Mouse (Mus musculus) intestine, embryonic 15.5 days (tissue): ENCODE measurements around the gene Sec61b. TPM values are rescaled to one million over a fixed set of nuclear protein-coding genes. Genes with fewer than 3 reads are reported as not detected.

Experiments used
- ATAC-seq: fragments of 200-750 bp; cut with Nextera tagmentation; 2 replicates; pipeline ENCODE4 v1.8.0; 2017; ENCODE audit warnings: moderate TSS enrichment, moderate library complexity
- H3K27ac ChIP-seq: fragments of 300-500 bp; sonication (generic); 2 replicates; pipeline ENCODE4 v1.5.1; 2015; ENCODE audit warnings: mild to moderate bottlenecking, inconsistent platforms
- H3K27me3 ChIP-seq: fragments of 300-500 bp; sonication (generic); replicated peaks from 2 replicates; pipeline ENCODE4 v1.6.1; 2015; ENCODE audit warnings: inconsistent platforms
- H3K36me3 ChIP-seq: fragments of 300-500 bp; sonication (generic); 2 replicates; pipeline ENCODE4 v1.6.1; 2015; ENCODE audit warnings: inconsistent platforms
- H3K4me1 ChIP-seq: fragments of 300-500 bp; sonication (generic); replicated peaks from 2 replicates; pipeline ENCODE4 v1.6.1; 2015; ENCODE audit warnings: inconsistent platforms
- H3K4me2 ChIP-seq: fragments of 300-500 bp; sonication (generic); replicated peaks from 2 replicates; pipeline ENCODE4 v1.6.1; 2015; ENCODE audit warnings: mild to moderate bottlenecking, inconsistent platforms
- H3K4me3 ChIP-seq: fragments of 300-500 bp; sonication (generic); replicated peaks from 2 replicates; pipeline ENCODE4 v1.5.1; 2015; ENCODE audit warnings: inconsistent platforms
- H3K9ac ChIP-seq: fragments of 300-500 bp; sonication (generic); 2 replicates; pipeline ENCODE4 v1.6.1; 2015; ENCODE audit warnings: inconsistent platforms
- H3K9me3 ChIP-seq: fragments of 300-500 bp; sonication (generic); 2 replicates; pipeline ENCODE4 v1.6.1; 2016; ENCODE audit warnings: inconsistent platforms
- WGBS: fragments of 180-500 bp; shearing (Covaris S2); methylation state at CpG from one replicate; pipeline ENCODE4 v1.1.7; 2015; 5-methylcytosine and 5-hydroxymethylcytosine counted together
- polyA plus RNA-seq: library from polyadenylated mRNA; unstranded; fragments of >200 nt; fragmentation: Nextera tagmentation; extraction: Ambion mirVana; gene quantifications from 2 replicates; pipeline ENCODE4 v1.2.1, GENCODE M21; 2015

The Sec61b gene
- polyA plus RNA-seq, 1 experiment from 2014 or later, result 430 TPM

- Histone ChIP-seq H3K27me3 (no peaks in the 10 kb centered on the region), H3K27ac (no peak overlapping the region), H3K4me1 (0 out of 2 replicates have a peak, but pooled peaks cover 10% of the 10 kb centered on the region), H3K9ac (no peak overlapping the region), H3K9me3 (no peaks in the 10 kb centered on the region), H3K4me2 (no peak overlapping the region), H3K36me3 (no peaks in the 10 kb centered on the region), H3K4me3 (no peak overlapping the region)
- 57% methylated on average over 8 of the region's 8 CpGs for WGBS
- no peak for ATAC-seq
Measured at GRCm38 (mm10) chr4:47493456-47493855, 19.0 kb downstream of the Sec61b start.

- H3K4me3 ChIP-seq, result no peak overlapping the region
- no peaks in the 10 kb centered on the region for H3K36me3 ChIP-seq
- ATAC-seq, result no peak
- 0 out of 2 replicates have a peak, but pooled peaks cover 10% of the 10 kb centered on the region for H3K4me1 ChIP-seq
- no peaks in the 10 kb centered on the region for H3K27me3 ChIP-seq
- no peak overlapping the region for H3K4me2 ChIP-seq
- 53% methylated on average over 1 of the region's 1 CpGs for WGBS
- H3K9me3 ChIP-seq, result no peaks in the 10 kb centered on the region
- H3K27ac ChIP-seq, result no peak overlapping the region
- H3K9ac ChIP-seq, result no peak overlapping the region
Measured at GRCm38 (mm10) chr4:47494137-47494536, 19.7 kb downstream of the Sec61b start.

DNA sequence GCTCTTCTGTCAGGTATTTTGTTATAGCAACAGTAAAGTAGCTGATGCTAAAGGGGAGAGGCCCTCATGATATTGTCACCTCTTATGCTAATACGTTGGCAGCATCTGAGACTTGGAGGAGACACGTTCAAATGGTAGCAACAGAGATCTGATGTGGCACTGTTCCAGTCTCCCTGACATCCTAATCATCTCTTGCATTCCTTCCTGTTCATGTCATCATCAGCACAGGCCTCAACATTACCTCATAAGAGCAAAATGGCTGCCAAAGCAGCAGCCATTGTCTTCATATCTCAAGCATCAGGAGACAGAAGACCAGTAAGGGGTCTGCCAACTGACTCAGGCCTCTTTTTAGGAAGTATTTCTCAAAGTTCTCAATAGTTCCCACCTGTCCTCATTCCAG is 20.2 kb downstream of the Sec61b start:
- no peaks in the 10 kb centered on the region for H3K36me3 ChIP-seq
- H3K4me2 ChIP-seq, result no peak overlapping the region
- H3K27me3 ChIP-seq, result no peaks in the 10 kb centered on the region
- no peak for ATAC-seq
- 75% methylated on average over 2 of the region's 2 CpGs for WGBS
- H3K9me3 ChIP-seq, result no peaks in the 10 kb centered on the region
- no peak overlapping the region for H3K27ac ChIP-seq
- H3K9ac ChIP-seq, result no peak overlapping the region
- no peak overlapping the region for H3K4me3 ChIP-seq
- 0 out of 2 replicates have a peak, but pooled peaks cover 10% of the 10 kb centered on the region for H3K4me1 ChIP-seq

- peak; percentile 64 for ATAC-seq
Measured at GRCm38 (mm10) chr4:47497811-47498385, 23.4 kb downstream of the Sec61b start.

GRCm38 (mm10) chr4:47499121-47499545 is 24.7 kb downstream of the Sec61b start:
- H3K4me2 ChIP-seq, result no peak overlapping the region
- no peaks in the 10 kb centered on the region for H3K27me3 ChIP-seq
- 0 out of 2 replicates have a peak, but pooled peaks cover 5% of the 10 kb centered on the region for H3K4me1 ChIP-seq
- ATAC-seq, result 0 out of 2 replicates have a peak, but pooled peaks have one; percentile 21
- no peak overlapping the region for H3K4me3 ChIP-seq
- no peak overlapping the region for H3K9ac ChIP-seq
- H3K27ac ChIP-seq, result no peak overlapping the region
- no peaks in the 10 kb centered on the region for H3K9me3 ChIP-seq
- no peaks in the 10 kb centered on the region for H3K36me3 ChIP-seq
- WGBS, result 75% methylated on average over 10 of the region's 10 CpGs

More at GRCm38 (mm10) chr4:47497811-47498385, 23.4 kb downstream of the Sec61b start:
- H3K4me1 ChIP-seq, result 0 out of 2 replicates have a peak, but pooled peaks cover 5% of the 10 kb centered on the region
- no peaks in the 10 kb centered on the region for H3K9me3 ChIP-seq
- 58% methylated on average over 7 of the region's 7 CpGs for WGBS
- H3K4me3 ChIP-seq, result no peak overlapping the region
- no peak overlapping the region for H3K27ac ChIP-seq
- no peak overlapping the region for H3K4me2 ChIP-seq
- no peaks in the 10 kb centered on the region for H3K36me3 ChIP-seq
- no peaks in the 10 kb centered on the region for H3K27me3 ChIP-seq
- H3K9ac ChIP-seq, result no peak overlapping the region

DNA sequence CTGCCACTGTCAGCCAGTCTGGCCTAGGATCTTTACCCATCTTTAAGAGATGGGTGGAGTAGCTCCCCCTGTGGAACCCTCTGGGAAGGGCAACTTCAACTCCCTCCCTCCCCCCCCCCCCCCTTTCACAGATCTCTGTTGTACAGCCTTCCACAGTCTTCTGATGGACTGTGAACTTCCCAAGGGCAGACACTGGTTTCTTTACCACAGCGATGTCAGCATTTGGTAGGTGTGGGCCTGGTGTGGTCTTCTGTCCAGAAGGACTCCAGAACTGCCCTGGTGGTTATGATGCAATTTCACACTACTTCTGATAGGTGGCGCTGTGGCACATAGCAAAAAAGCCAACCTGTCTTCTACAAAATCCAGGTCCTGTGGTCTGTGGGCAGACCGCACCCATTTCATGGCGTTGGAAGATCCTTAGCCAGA is 28.1 kb downstream of the Sec61b start:
- Histone ChIP-seq H3K9me3 (no peaks in the 10 kb centered on the region), H3K27me3 (no peaks in the 10 kb centered on the region), H3K27ac (no peak overlapping the region), H3K4me2 (no peak overlapping the region), H3K9ac (no peak overlapping the region), H3K4me1 (0 out of 2 replicates have a peak, but pooled peaks cover 5% of the 10 kb centered on the region), H3K36me3 (no peaks in the 10 kb centered on the region), H3K4me3 (no peak overlapping the region)
- no peak; the same call in 1 of the 2 replicates for ATAC-seq
- 31% methylated on average over 4 of the region's 4 CpGs for WGBS

DNA sequence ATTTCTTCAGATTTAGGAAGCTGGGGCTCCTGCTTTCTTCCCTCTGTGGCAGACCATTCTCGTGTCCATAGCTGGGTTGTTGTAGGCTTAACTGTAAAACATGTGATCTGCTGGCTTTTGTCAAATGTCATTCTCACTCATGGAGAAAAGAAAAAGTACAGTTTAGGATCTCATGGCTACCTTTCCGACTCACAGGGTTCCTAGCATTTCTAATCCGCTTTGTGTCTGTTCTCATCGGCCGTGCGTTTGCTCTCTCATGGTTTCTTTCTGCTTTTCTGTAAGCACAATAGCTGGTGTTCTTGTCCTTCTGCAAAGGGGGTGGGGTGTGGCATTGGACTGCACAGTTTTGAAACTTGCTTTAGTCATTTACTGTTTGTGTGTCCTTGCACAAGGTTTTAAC is 28.6 kb downstream of the Sec61b start:
- no peaks in the 10 kb centered on the region for H3K36me3 ChIP-seq
- no peak overlapping the region for H3K4me3 ChIP-seq
- H3K27me3 ChIP-seq, result no peaks in the 10 kb centered on the region
- 73% methylated on average over 6 of the region's 6 CpGs for WGBS
- H3K4me2 ChIP-seq, result no peak overlapping the region
- H3K9ac ChIP-seq, result no peak overlapping the region
- H3K27ac ChIP-seq, result no peak overlapping the region
- H3K9me3 ChIP-seq, result no peaks in the 10 kb centered on the region
- H3K4me1 ChIP-seq, result 0 out of 2 replicates have a peak, but pooled peaks cover 1% of the 10 kb centered on the region
- no peak for ATAC-seq

DNA sequence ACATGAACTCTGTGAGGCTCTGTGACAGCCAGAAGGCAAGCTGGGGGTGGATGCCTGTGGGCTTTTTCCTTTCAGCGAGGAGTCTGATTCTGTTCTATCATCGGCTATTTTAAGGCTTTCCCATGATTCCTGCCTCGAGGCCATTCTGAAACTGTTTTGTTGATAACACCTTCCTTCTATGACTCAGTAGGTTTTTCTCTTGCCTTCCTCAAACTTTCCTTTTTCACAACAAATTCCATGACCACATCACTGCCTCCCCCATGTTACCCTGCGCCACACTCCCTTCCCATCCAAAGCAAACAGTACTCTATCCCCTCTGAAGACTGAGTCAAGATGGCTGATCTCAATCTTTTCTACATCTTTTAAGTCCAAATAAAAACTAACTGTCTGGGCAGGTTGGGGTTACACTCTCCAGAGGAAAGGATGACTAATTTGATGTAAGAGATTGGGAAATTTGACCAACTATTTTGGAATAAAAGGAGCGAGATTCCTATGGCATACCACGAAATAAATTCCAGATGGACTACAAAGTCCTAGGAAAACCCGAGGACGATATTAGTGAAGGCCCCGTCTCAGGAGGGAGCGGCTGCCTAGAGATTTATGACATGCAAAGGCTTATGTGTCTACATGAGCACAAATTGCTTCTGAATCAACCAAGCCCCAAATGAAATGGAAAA is 30.5 kb downstream of the Sec61b start:
- Histone ChIP-seq H3K36me3 (no peaks in the 10 kb centered on the region), H3K9me3 (no peaks in the 10 kb centered on the region), H3K4me3 (no peak overlapping the region), H3K27ac (no peak overlapping the region), H3K9ac (no peak overlapping the region), H3K4me2 (no peak overlapping the region), H3K27me3 (no peaks in the 10 kb centered on the region), H3K4me1 (no peaks in the 10 kb centered on the region)
- WGBS, result 79% methylated on average over 10 of the region's 10 CpGs
- no peak for ATAC-seq

- Histone ChIP-seq H3K9me3 (no peaks in the 10 kb centered on the region), H3K27me3 (no peaks in the 10 kb centered on the region), H3K9ac (no peak overlapping the region), H3K4me3 (no peak overlapping the region), H3K4me2 (no peak overlapping the region), H3K4me1 (no peaks in the 10 kb centered on the region; the same call in 1 of the 2 replicates), H3K36me3 (no peaks in the 10 kb centered on the region), H3K27ac (no peak overlapping the region)
- ATAC-seq, result no peak; the same call in 1 of the 2 replicates
- WGBS, result 64% methylated on average over 12 of the region's 12 CpGs
Measured at GRCm38 (mm10) chr4:47518551-47519181, 44.2 kb downstream of the Sec61b start.

DNA sequence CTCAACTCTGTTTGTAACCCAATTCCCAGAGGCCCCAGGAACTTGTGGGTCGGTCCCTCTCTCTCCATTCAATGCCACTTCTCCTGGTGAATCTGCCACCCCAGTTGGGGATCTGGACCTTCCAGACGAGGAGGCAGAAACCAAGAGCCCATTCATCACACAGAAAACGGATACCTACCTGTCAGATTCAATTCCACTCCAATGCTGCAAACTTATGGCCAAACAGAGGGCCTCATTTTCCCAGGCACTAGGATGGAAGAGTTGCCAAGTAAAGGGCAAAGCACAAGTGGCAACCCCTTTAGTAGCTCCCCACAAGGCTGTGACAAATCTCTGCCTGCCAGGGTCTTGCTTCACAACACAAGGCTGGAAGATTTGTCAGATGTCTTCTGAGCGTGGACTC is 45.6 kb downstream of the Sec61b start:
- H3K27me3 ChIP-seq, result no peaks in the 10 kb centered on the region
- H3K27ac ChIP-seq, result no peak overlapping the region
- WGBS, result 62% methylated on average over 4 of the region's 4 CpGs
- H3K9me3 ChIP-seq, result no peaks in the 10 kb centered on the region
- ATAC-seq, result no peak
- no peaks in the 10 kb centered on the region for H3K36me3 ChIP-seq
- no peak overlapping the region for H3K4me2 ChIP-seq
- no peak overlapping the region for H3K9ac ChIP-seq
- H3K4me1 ChIP-seq, result no peaks in the 10 kb centered on the region
- H3K4me3 ChIP-seq, result no peak overlapping the region

- no peak for ATAC-seq
- H3K4me1 ChIP-seq, result no peaks in the 10 kb centered on the region
- no peaks in the 10 kb centered on the region for H3K9me3 ChIP-seq
- WGBS, result 84% methylated on average over 6 of the region's 6 CpGs
- no peak overlapping the region for H3K4me2 ChIP-seq
- H3K27ac ChIP-seq, result no peak overlapping the region
- H3K9ac ChIP-seq, result no peak overlapping the region
- no peaks in the 10 kb centered on the region for H3K27me3 ChIP-seq
- H3K36me3 ChIP-seq, result no peaks in the 10 kb centered on the region
- no peak overlapping the region for H3K4me3 ChIP-seq
Measured at GRCm38 (mm10) chr4:47521884-47522605, 47.6 kb downstream of the Sec61b start.

GRCm38 (mm10) chr4:47529866-47530265 is 55.4 kb downstream of the Sec61b start:
- 92% methylated on average over 4 of the region's 4 CpGs for WGBS
- Histone ChIP-seq H3K4me3 (no peak overlapping the region), H3K9me3 (no peaks in the 10 kb centered on the region), H3K36me3 (no peaks in the 10 kb centered on the region), H3K27ac (no peak overlapping the region), H3K27me3 (no peaks in the 10 kb centered on the region), H3K9ac (no peak overlapping the region), H3K4me1 (no peaks in the 10 kb centered on the region), H3K4me2 (no peak overlapping the region)
- ATAC-seq, result no peak
